Mouse (Mus musculus) CH12.LX (cell line): ENCODE results near the gene Plgrkt.

Source experiments
- JUND ChIP-seq: conservative IDR thresholded peaks from 2 replicates; pipeline ENCODE4 v1.6.1; 2011; ENCODE audit warnings: low read depth, low read length, improper control_type of control experiment
- MAFK ChIP-seq: IDR thresholded peaks from 2 replicates; pipeline ENCODE4 v1.6.1; 2011; ENCODE audit warnings: low read length, improper control_type of control experiment; ENCODE audit not compliant: insufficient replicate concordance

- TF ChIP-seq JUND (no peak), MAFK (no peak)
Measured at GRCm38 (mm10) chr19:29371284-29372081, 4.3 kb upstream of the Plgrkt start.
